Mouse (Mus musculus) C2C12 (cell line): ENCODE measurements around the gene Depdc5.

Source experiments
- CTCF ChIP-seq: IDR thresholded peaks from one replicate; pipeline ENCODE4 v1.5.1; 2011; ENCODE audit not compliant: control insufficient read depth, insufficient read depth, insufficient read length
- FOSL1 ChIP-seq: IDR thresholded peaks from one replicate; pipeline ENCODE4 v1.8.0; 2011; ENCODE audit warnings: mild to moderate bottlenecking, low read length; ENCODE audit not compliant: poor library complexity, insufficient read depth, severe bottlenecking
- MYOG ChIP-seq: IDR thresholded peaks from one replicate; pipeline ENCODE4 v1.6.1; 2011; ENCODE audit not compliant: control insufficient read depth, insufficient read length; ENCODE audit errors: extremely low read depth

DNA sequence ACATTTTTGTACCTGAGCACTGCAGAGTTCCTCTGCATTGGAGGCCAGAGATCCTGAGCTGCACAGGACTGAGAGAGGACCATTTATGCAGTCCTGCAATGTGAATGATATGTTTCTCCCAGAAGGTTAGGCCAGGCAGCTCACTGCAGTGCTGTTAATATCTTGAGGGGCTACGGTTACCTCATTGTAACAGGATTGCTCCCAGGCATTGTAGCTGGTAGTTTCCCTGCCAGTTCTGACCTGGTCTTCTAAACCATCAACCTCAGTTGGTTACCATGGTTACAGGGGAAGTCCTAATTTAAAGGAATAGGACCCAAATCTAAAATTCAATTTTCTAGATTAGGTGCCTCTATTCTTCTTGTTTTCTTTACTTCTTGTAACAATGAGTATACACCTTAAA is 121.9 kb downstream of the Depdc5 start:
- TF ChIP-seq CTCF (no peak), MYOG (no peak), FOSL1 (no peak)
